Mouse (Mus musculus) embryonic fibroblast, embryonic 13.5 days (primary cell): Measurements from ENCODE around the gene Trim21.

Source experiments
- CTCF ChIP-seq: IDR thresholded peaks from 2 replicates; pipeline ENCODE4 v1.5.1; 2011; ENCODE audit warnings: mild to moderate bottlenecking, control low read depth, low read length, moderate library complexity, borderline replicate concordance; ENCODE audit not compliant: insufficient read depth
- POLR2A ChIP-seq: IDR thresholded peaks from 2 replicates; pipeline ENCODE4 v1.6.1; 2011; ENCODE audit warnings: low read depth, mild to moderate bottlenecking, control low read depth, low read length, moderate library complexity

DNA sequence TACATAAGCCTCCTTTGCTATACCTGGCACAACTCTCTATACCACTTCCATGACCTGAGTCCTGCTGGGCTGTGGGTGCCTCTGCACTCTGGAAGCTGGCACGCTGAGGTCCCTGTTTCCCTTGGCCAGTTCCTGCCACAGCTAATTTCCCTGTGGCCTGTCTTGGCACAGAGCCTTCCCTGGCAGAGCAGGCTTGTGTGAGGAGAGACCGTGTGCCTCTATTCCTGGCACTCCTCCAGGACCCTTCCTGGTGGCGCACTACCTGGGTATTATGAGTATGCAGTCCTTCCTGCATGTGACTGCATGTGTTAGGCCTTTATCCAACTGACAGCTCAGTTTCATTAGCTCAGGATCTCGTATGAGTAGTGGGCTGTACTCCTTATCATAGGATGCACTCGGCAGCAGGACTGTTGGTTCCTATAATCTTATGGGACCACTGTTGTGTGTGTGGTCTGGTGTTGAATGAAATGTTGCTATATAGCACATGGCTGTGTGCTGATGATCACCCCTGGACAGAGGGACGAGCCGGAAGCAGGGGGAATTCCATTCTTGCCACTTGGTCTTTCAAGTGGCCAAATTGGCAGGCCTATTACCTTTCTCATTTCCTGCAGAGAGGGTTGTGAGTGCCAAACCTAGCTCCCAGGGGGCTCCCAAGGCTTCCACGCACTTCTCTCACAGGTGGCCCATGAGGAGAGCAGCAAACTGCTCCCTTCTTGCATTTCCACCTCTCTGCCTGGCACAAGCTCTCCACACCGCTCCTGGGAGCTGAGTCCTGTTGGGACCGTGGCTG, 48.8 kb downstream of the Trim21 start:
- TF ChIP-seq POLR2A = no peak
- TF ChIP-seq CTCF = no peak
